Mouse (Mus musculus) heart, postnatal 0 days (tissue): ENCODE measurements around the gene Lzts2.

ENCODE experiments used
- CTCF ChIP-seq: IDR thresholded peaks from 2 replicates; pipeline ENCODE4 v1.5.1; 2016; ENCODE audit warnings: antibody characterized with exemption, control low read depth, low read depth
- EP300 ChIP-seq: IDR thresholded peaks from 2 replicates; pipeline ENCODE4 v1.6.1; 2016; ENCODE audit warnings: antibody characterized with exemption, low read depth

DNA sequence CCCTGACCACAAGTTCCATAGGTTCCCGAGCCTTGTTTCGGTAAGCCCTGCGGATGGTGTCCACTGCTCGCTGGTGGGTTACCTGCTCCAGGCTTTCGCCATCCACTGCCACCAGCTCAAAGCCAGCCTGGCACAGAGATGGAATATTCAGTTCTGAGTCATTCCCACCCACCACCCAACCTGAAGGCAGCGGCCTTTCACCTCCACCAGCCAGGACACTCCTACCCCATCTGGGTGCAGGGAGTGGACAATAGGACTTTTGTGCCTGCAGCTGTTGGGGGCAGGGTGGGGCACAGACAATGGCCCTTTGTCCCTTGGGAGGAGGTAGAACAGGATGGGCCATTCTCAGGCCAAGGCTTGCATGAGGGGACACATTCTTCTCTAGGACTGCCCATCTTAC is 13.6 kb downstream of the Lzts2 start:
- no peak for TF ChIP-seq CTCF
- TF ChIP-seq EP300: no peak
